Mouse (Mus musculus): ENCODE results near the gene Creb3. TPM values are rescaled to one million over a fixed set of nuclear protein-coding genes. Genes with fewer than 3 reads are reported as not detected.

The Creb3 gene
- polyA plus RNA-seq, 1 experiment from 2014 or later, result 54.5 TPM

GRCm38 (mm10) chr4:43598650-43599380 lies 36.7 kb downstream of the Creb3 start:
- Histone ChIP-seq H3K27ac (ENCODE audit: low read depth, low read length) (no peak overlapping the region), H3K27me3 (ENCODE audit: control insufficient read depth, insufficient read depth, low read length) (no peaks in the 10 kb centered on the region), H3K4me1 (ENCODE audit: control insufficient read depth, insufficient read depth, low read length) (no peaks in the 10 kb centered on the region), H3K9me3 (ENCODE audit: control insufficient read depth, low read length) (no peaks in the 10 kb centered on the region), H3K4me2 (no peak overlapping the region), H3K36me3 (ENCODE audit: control insufficient read depth, insufficient read depth, low read length) (no peaks in the 10 kb centered on the region), H3K9ac (ENCODE audit: low read length) (no peak overlapping the region), H3K4me3 (ENCODE audit: low read depth, low read length) (no peak overlapping the region)
- 89% methylated on average over 7 of the region's 7 CpGs for WGBS
- no peak for ATAC-seq (ENCODE audit: low FRiP score)
- DNase-seq (ENCODE audit: low spot score, missing footprints), result no peak

DNA sequence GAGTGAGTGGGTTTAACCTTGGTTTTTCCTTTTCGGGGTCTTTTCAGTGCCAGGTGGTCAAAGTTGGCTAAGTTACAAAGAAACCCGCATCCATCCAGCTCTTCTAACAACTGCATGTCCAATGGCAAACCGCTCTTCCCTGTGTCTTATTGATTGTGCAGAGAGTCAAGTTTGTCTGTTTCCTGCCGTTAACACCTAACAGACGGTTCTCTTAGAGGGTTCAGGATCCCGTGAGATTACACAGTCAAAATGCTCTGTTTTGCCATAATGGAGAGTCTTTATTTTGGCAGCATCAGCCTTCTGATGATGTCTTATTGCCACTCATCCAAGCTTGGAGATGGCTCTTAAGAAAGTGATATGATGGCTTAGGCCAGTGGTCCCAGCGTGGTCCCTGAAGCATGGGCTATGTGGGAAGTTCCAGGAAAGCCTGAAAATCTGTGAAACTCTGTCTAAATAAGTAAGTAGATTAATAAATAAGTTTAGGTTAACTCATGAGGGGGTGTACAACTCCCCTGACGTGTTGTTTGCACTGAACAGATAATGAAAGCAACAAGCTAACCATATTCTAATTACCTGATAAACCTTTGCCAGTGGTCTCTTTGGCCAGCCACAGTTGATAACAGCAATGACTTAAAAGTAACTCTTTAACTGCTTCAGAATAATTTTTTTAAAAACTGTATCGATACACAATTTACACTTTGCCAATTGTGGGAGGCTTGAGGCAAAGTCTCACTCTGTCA lies 38.2 kb downstream of the Creb3 start:
- H3K4me1 ChIP-seq (ENCODE audit: control insufficient read depth, insufficient read depth, low read length), result no peaks in the 10 kb centered on the region
- WGBS, result 86% methylated on average over 9 of the region's 9 CpGs
- no peak overlapping the region for H3K4me3 ChIP-seq (ENCODE audit: low read depth, low read length)
- no peaks in the 10 kb centered on the region for H3K9me3 ChIP-seq (ENCODE audit: control insufficient read depth, low read length)
- no peak overlapping the region for H3K9ac ChIP-seq (ENCODE audit: low read length)
- DNase-seq (ENCODE audit: low spot score, missing footprints), result peak; percentile 31
- ATAC-seq (ENCODE audit: low FRiP score), result no peak
- no peak overlapping the region for H3K27ac ChIP-seq (ENCODE audit: low read depth, low read length)
- no peaks in the 10 kb centered on the region for H3K27me3 ChIP-seq (ENCODE audit: control insufficient read depth, insufficient read depth, low read length)
- H3K4me2 ChIP-seq, result no peak overlapping the region
- H3K36me3 ChIP-seq (ENCODE audit: control insufficient read depth, insufficient read depth, low read length), result no peaks in the 10 kb centered on the region

DNA sequence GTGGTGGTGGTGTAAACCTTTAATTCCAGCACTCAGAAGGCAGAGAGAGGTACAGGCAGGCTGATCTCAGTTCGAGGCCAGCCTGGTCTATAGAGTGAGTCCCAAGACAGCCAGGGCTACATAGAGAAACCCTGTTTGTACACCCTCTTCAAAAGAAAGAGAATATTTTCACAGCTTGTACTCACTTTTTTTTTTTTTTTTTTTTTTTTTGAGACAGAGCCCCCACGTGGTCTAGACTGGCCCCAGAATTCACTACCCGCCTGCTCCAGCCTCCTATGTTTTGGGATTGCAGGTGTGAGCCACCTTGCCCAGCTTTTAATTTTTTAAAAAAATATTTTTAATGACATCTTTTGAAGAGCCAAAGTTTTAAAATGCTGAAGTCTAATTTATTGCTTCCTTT lies 42.0 kb downstream of the Creb3 start:
- H3K36me3 ChIP-seq (ENCODE audit: control insufficient read depth, insufficient read depth, low read length), result no peaks in the 10 kb centered on the region
- ATAC-seq (ENCODE audit: low FRiP score) (no peak), DNase-seq (ENCODE audit: low spot score, missing footprints) (peak; percentile 72)
- 64% methylated on average over 3 of the region's 3 CpGs for WGBS
- H3K4me3 ChIP-seq (ENCODE audit: low read depth, low read length), result no peak overlapping the region
- H3K27ac ChIP-seq (ENCODE audit: low read depth, low read length), result no peak overlapping the region
- no peaks in the 10 kb centered on the region for H3K27me3 ChIP-seq (ENCODE audit: control insufficient read depth, insufficient read depth, low read length)
- no peak overlapping the region for H3K4me2 ChIP-seq
- no peak overlapping the region for H3K9ac ChIP-seq (ENCODE audit: low read length)
- no peaks in the 10 kb centered on the region for H3K9me3 ChIP-seq (ENCODE audit: control insufficient read depth, low read length)
- no peaks in the 10 kb centered on the region for H3K4me1 ChIP-seq (ENCODE audit: control insufficient read depth, insufficient read depth, low read length)

- H3K9me3 ChIP-seq (ENCODE audit: control insufficient read depth, low read length), result no peaks in the 10 kb centered on the region
- no peaks in the 10 kb centered on the region for H3K27me3 ChIP-seq (ENCODE audit: control insufficient read depth, insufficient read depth, low read length)
- H3K4me2 ChIP-seq, result no peak overlapping the region
- H3K36me3 ChIP-seq (ENCODE audit: control insufficient read depth, insufficient read depth, low read length), result no peaks in the 10 kb centered on the region
- H3K4me1 ChIP-seq (ENCODE audit: control insufficient read depth, insufficient read depth, low read length), result no peaks in the 10 kb centered on the region
- no peak overlapping the region for H3K4me3 ChIP-seq (ENCODE audit: low read depth, low read length)
- DNase-seq (ENCODE audit: low spot score, missing footprints), result peak; percentile 41
- 82% methylated on average over 9 of the region's 9 CpGs for WGBS
- ATAC-seq (ENCODE audit: low FRiP score), result no peak
- H3K9ac ChIP-seq (ENCODE audit: low read length), result no peak overlapping the region
- H3K27ac ChIP-seq (ENCODE audit: low read depth, low read length), result no peak overlapping the region
Observed at GRCm38 (mm10) chr4:43604751-43605685, 42.9 kb downstream of the Creb3 start.

GRCm38 (mm10) chr4:43612534-43612933 lies 50.4 kb downstream of the Creb3 start:
- no peak overlapping the region for H3K4me3 ChIP-seq (ENCODE audit: low read depth, low read length)
- H3K9ac ChIP-seq (ENCODE audit: low read length), result no peak overlapping the region
- no peaks in the 10 kb centered on the region for H3K27me3 ChIP-seq (ENCODE audit: control insufficient read depth, insufficient read depth, low read length)
- no peak overlapping the region for H3K4me2 ChIP-seq
- no peaks in the 10 kb centered on the region for H3K4me1 ChIP-seq (ENCODE audit: control insufficient read depth, insufficient read depth, low read length)
- 73% methylated on average over 10 of the region's 10 CpGs for WGBS
- no peaks in the 10 kb centered on the region for H3K36me3 ChIP-seq (ENCODE audit: control insufficient read depth, insufficient read depth, low read length)
- peak; percentile 47 for DNase-seq (ENCODE audit: low spot score, missing footprints)
- no peaks in the 10 kb centered on the region for H3K9me3 ChIP-seq (ENCODE audit: control insufficient read depth, low read length)
- H3K27ac ChIP-seq (ENCODE audit: low read depth, low read length), result no peak overlapping the region
- no peak for ATAC-seq (ENCODE audit: low FRiP score)

GRCm38 (mm10) chr4:43613060-43613730 lies 51.1 kb downstream of the Creb3 start:
- H3K9ac ChIP-seq (ENCODE audit: low read length), result no peak overlapping the region
- H3K27me3 ChIP-seq (ENCODE audit: control insufficient read depth, insufficient read depth, low read length), result no peaks in the 10 kb centered on the region
- H3K4me2 ChIP-seq, result no peak overlapping the region
- 66% methylated on average over 3 of the region's 3 CpGs for WGBS
- H3K9me3 ChIP-seq (ENCODE audit: control insufficient read depth, low read length), result no peaks in the 10 kb centered on the region
- no peak overlapping the region for H3K4me3 ChIP-seq (ENCODE audit: low read depth, low read length)
- ATAC-seq (ENCODE audit: low FRiP score) (no peak), DNase-seq (ENCODE audit: low spot score, missing footprints) (peak; percentile 83)
- no peak overlapping the region for H3K27ac ChIP-seq (ENCODE audit: low read depth, low read length)
- no peaks in the 10 kb centered on the region for H3K36me3 ChIP-seq (ENCODE audit: control insufficient read depth, insufficient read depth, low read length)
- no peaks in the 10 kb centered on the region for H3K4me1 ChIP-seq (ENCODE audit: control insufficient read depth, insufficient read depth, low read length)

Other genes starting within 250 kb of the Creb3 start
- 13.7 TPM in 2 replicates for gene Rusc2, start 180.4 kb upstream of the Creb3 start, polyA plus RNA-seq (2014; fragmentation: Nextera tagmentation; extraction: Ambion mirVana)
- 0.54 and 0.59 TPM in 2 replicates for gene Fam166b, start 133.2 kb upstream of the Creb3 start, polyA plus RNA-seq (2014; fragmentation: Nextera tagmentation; extraction: Ambion mirVana)
- 7.2 and 7.3 TPM in 2 replicates for gene Tesk1, start 120.4 kb upstream of the Creb3 start, polyA plus RNA-seq (2014; fragmentation: Nextera tagmentation; extraction: Ambion mirVana)
- 2.9 and 3.4 TPM in 2 replicates for gene Cd72, start 107.7 kb upstream of the Creb3 start, polyA plus RNA-seq (2014; fragmentation: Nextera tagmentation; extraction: Ambion mirVana)
- not detected in 2 replicates for gene Sit1, start 78.6 kb upstream of the Creb3 start, polyA plus RNA-seq (2014; fragmentation: Nextera tagmentation; extraction: Ambion mirVana)
- gene Ccdc107, start 69.4 kb upstream of the Creb3 start, polyA plus RNA-seq (2014; fragmentation: Nextera tagmentation; extraction: Ambion mirVana), result 45.8 and 48.8 TPM in 2 replicates
- 32.4 and 40.2 TPM in 2 replicates for gene Arhgef39, start 62.6 kb upstream of the Creb3 start, polyA plus RNA-seq (2014; fragmentation: Nextera tagmentation; extraction: Ambion mirVana)
- 0.07 TPM in 1 of 2 replicates, not detected in the other for gene Car9, start 55.4 kb upstream of the Creb3 start, polyA plus RNA-seq (2014; fragmentation: Nextera tagmentation; extraction: Ambion mirVana)
- 44.0 and 51.8 TPM in 2 replicates for gene Tpm2, start 38.6 kb upstream of the Creb3 start, polyA plus RNA-seq (2014; fragmentation: Nextera tagmentation; extraction: Ambion mirVana)
- 38.4 and 40.4 TPM in 2 replicates for gene Tln1, start 359 bp downstream of the Creb3 start, polyA plus RNA-seq (2014; fragmentation: Nextera tagmentation; extraction: Ambion mirVana)
- gene Rgp1, start 16.4 kb downstream of the Creb3 start, polyA plus RNA-seq (2014; fragmentation: Nextera tagmentation; extraction: Ambion mirVana), result 22.0 and 25.2 TPM in 2 replicates
- gene Gba2, start 16.5 kb downstream of the Creb3 start, polyA plus RNA-seq (2014; fragmentation: Nextera tagmentation; extraction: Ambion mirVana), result 24.5 and 26.1 TPM in 2 replicates
- gene Msmp, start 22.2 kb downstream of the Creb3 start, polyA plus RNA-seq (2014; fragmentation: Nextera tagmentation; extraction: Ambion mirVana), result 0.63 TPM in 1 of 2 replicates, not detected in the other
- 14.0 and 15.5 TPM in 2 replicates for gene Npr2, start 69.6 kb downstream of the Creb3 start, polyA plus RNA-seq (2014; fragmentation: Nextera tagmentation; extraction: Ambion mirVana)
- 2.9 and 3.4 TPM in 2 replicates for gene Spag8, start 91.3 kb downstream of the Creb3 start, polyA plus RNA-seq (2014; fragmentation: Nextera tagmentation; extraction: Ambion mirVana)
- gene Hint2, start 94.1 kb downstream of the Creb3 start, polyA plus RNA-seq (2014; fragmentation: Nextera tagmentation; extraction: Ambion mirVana), result 70.0 and 72.9 TPM in 2 replicates
- gene Tmem8b, start 106.6 kb downstream of the Creb3 start, polyA plus RNA-seq (2014; fragmentation: Nextera tagmentation; extraction: Ambion mirVana), result 4.4 and 4.5 TPM in 2 replicates
- 2.4 and 2.5 TPM in 2 replicates for gene Fam221b, start 106.8 kb downstream of the Creb3 start, polyA plus RNA-seq (2014; fragmentation: Nextera tagmentation; extraction: Ambion mirVana)
- not detected in 2 replicates for gene Olfr70, start 138.5 kb downstream of the Creb3 start, polyA plus RNA-seq (2014; fragmentation: Nextera tagmentation; extraction: Ambion mirVana)
- not detected in 2 replicates for gene Olfr71, start 147.9 kb downstream of the Creb3 start, polyA plus RNA-seq (2014; fragmentation: Nextera tagmentation; extraction: Ambion mirVana)
- 0.11 and 0.25 TPM in 2 replicates for gene Hrct1, start 164.9 kb downstream of the Creb3 start, polyA plus RNA-seq (2014; fragmentation: Nextera tagmentation; extraction: Ambion mirVana)
- 0.04 TPM in 1 of 2 replicates, not detected in the other for gene Spaar, start 167.7 kb downstream of the Creb3 start, polyA plus RNA-seq (2014; fragmentation: Nextera tagmentation; extraction: Ambion mirVana)
- gene Olfr159, start 208.7 kb downstream of the Creb3 start, polyA plus RNA-seq (2014; fragmentation: Nextera tagmentation; extraction: Ambion mirVana), result not detected in 2 replicates